In the genomic region with DNA sequence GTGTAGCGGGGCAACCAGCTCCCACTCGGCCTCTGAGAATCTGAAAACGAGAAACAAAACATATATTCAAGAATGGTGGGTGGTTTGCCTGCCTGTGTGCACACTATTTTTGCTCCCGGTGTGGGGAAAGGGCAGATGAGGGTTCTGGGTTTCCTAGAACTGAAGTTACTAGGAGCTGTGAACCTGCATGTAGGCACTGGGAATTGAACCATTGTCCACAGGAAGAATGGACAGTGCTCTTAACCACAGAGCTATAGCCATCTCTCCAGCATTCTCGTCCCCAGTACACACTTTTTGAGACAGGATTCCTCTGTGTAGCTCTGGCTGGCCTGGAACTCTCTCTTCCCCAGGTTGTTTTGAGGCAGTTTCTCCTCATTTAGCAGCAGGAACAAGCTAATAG, we compare ENCODE assay signal across 9 mouse cellular contexts. TPM values are rescaled to one million over a fixed set of nuclear protein-coding genes. Genes with fewer than 3 reads are reported as not detected.
DNase-seq lines count a peak whose midpoint lies in the region; ATAC-seq and TF ChIP-seq lines count a peak whose summit lies in the region.
"Had no signal": no experiment of that assay in that cellular context is flagged by ENCODE, and none has a peak within 500 bp of the region (broad histone marks: within the 10 kb centered on the region; RNA-seq: fewer than 3 reads in every experiment).

No protein-coding gene starts in this region.

- peaks cover 37% of the 10 kb centered on the region for H3K4me1 ChIP-seq in thymus, adult 2 months (replicated peaks; ENCODE audit: control insufficient read depth, insufficient read depth, low read length)
- H3K4me1 ChIP-seq in heart, embryonic 14.5 days (ENCODE audit: control insufficient read depth in 2 of 2, insufficient read depth in 2 of 2, low read length in 2 of 2) = peaks cover 16 to 31% of the 10 kb centered on the region in 2 experiments
- peaks cover 46% of the 10 kb centered on the region for H3K4me1 ChIP-seq in liver, embryonic 15.5 days (replicated peaks)

- H3K4me3 ChIP-seq in thymus, adult 2 months (ENCODE audit: control insufficient read depth, insufficient read depth, low read length) = peak overlapping the region; percentile 15; the same call in 1 of the 2 replicates
- H3K4me3 ChIP-seq in heart, embryonic 14.5 days (ENCODE audit: control insufficient read depth in 1 of 2, insufficient read depth in 1 of 2, low read depth in 1 of 2, low read length in 2 of 2) = peak overlapping the region; percentile 61 to 86; a peak in 3 of 4 replicates
- H3K4me3 ChIP-seq in liver, embryonic 15.5 days (replicated peaks) = no peak overlapping the region

- H3K9me3 ChIP-seq in heart, embryonic 14.5 days (ENCODE audit: control insufficient read depth, low read length) = no peaks in the 10 kb centered on the region
- no peaks in the 10 kb centered on the region for H3K9me3 ChIP-seq in liver, embryonic 15.5 days (replicated peaks)

- H3K4me2 ChIP-seq in heart, embryonic 14.5 days (ENCODE audit: low read length) = peak overlapping the region; percentile 71
- H3K4me2 ChIP-seq in liver, embryonic 15.5 days = peak overlapping the region; percentile 71

- H3K27ac ChIP-seq in thymus, adult 2 months (ENCODE audit: control insufficient read depth, insufficient read depth, low read length) = peak overlapping the region; percentile 1; the same call in 1 of the 2 replicates
- H3K27ac ChIP-seq in heart, embryonic 14.5 days (replicated peaks in 1 of 2; ENCODE audit: control insufficient read depth in 1 of 2, insufficient read depth in 1 of 2, low read depth in 2 of 2, low read length in 2 of 2) = peak overlapping the region; percentile 12 to 83; a peak in 3 of 4 replicates
- peak overlapping the region; percentile 74 for H3K27ac ChIP-seq in liver, embryonic 15.5 days (replicated peaks)

- H3K36me3 ChIP-seq in thymus, adult 2 months (ENCODE audit: control insufficient read depth, insufficient read depth, low read length) = no peaks in the 10 kb centered on the region
- peaks cover 7% of the 10 kb centered on the region for H3K36me3 ChIP-seq in heart, embryonic 14.5 days (ENCODE audit: control insufficient read depth, insufficient read depth, low read length)
- 0 out of 2 replicates have a peak, but pooled peaks cover 3% of the 10 kb centered on the region for H3K36me3 ChIP-seq in liver, embryonic 15.5 days (replicated peaks)

- intact Hi-C loops in left cerebral cortex, postnatal 36 days (cut with DNase I) = no loop called here

- no peak for TF ChIP-seq CTCF in thymus, adult 2 months (IDR thresholded peaks at IDR 0.05; ENCODE audit: borderline replicate concordance, control insufficient read depth, extremely low read depth, insufficient read depth, low read length, poor library complexity)

- H3K27me3 ChIP-seq in thymus, adult 2 months (ENCODE audit: control insufficient read depth, insufficient read depth, low read length) = no peaks in the 10 kb centered on the region
- no peaks in the 10 kb centered on the region for H3K27me3 ChIP-seq in heart, embryonic 14.5 days (ENCODE audit: control insufficient read depth, insufficient read depth, low read length)
- no peaks in the 10 kb centered on the region for H3K27me3 ChIP-seq in liver, embryonic 15.5 days

- no peak for DNase-seq in thymus, adult 2 months
- DNase-seq in thymus, postnatal 25 days = no peak
- DNase-seq in right cerebral cortex, postnatal 4 days = no peak
- DNase-seq in left cerebral cortex, postnatal 36 days (ENCODE audit: low spot score in 2 of 2) = no peak
- no peak for DNase-seq in c-Kit-positive CD71-positive TER-119-positive erythroid progenitor cells, embryonic 14.5 days (ENCODE audit: low spot score)

- 33% methylated on average over 5 of the region's 5 CpGs for WGBS in thymus, adult 2 months
- WGBS in heart, embryonic 14.5 days = 44% methylated on average over 5 of the region's 5 CpGs
- 33% methylated on average over 5 of the region's 5 CpGs for WGBS in liver, embryonic 15.5 days (ENCODE audit: insufficient replicate concordance)

- H3K9ac ChIP-seq in heart, embryonic 14.5 days (ENCODE audit: low read length) = peak overlapping the region; percentile 83
- no peak overlapping the region for H3K9ac ChIP-seq in liver, embryonic 15.5 days

- TF ChIP-seq POLR2A in thymus, adult 2 months (IDR thresholded peaks at IDR 0.05; ENCODE audit: control insufficient read depth, extremely low read depth, insufficient read depth, low read length, poor library complexity) = no peak

- ATAC-seq in heart, embryonic 14.5 days (ENCODE audit: insufficient number of reproducible peaks, insufficient read depth, low FRiP score, low read depth) = no peak
- no peak for ATAC-seq in liver, embryonic 15.5 days (ENCODE audit: insufficient read depth)

RNA-seq across cellular contexts. Expression of a gene that starts 0.8 kb away (rescaled TPM):
- 15.1 and 18.8 TPM in 2 replicates for polyA plus RNA-seq in thymus, adult 2 months (2012; rRNA removed)
- 4.1 and 5.4 TPM in 2 replicates for polyA plus RNA-seq in heart, embryonic 14.5 days (2014; fragmentation: Nextera tagmentation; extraction: Ambion mirVana)
- polyA plus RNA-seq in liver, embryonic 15.5 days (2015; fragmentation: Nextera tagmentation; extraction: Ambion mirVana) = 2.6 and 2.7 TPM in 2 replicates
- total RNA-seq in left cerebral cortex, postnatal 36 days (2021) = 10 to 100 TPM; 42.5 to 46.7 TPM

RNA-seq across cellular contexts. Expression of a gene that starts 23.5 kb away (rescaled TPM):
- 43.6 and 49.0 TPM in 2 replicates for polyA plus RNA-seq in thymus, adult 2 months (2012; rRNA removed)
- polyA plus RNA-seq in heart, embryonic 14.5 days (2014; fragmentation: Nextera tagmentation; extraction: Ambion mirVana) = 48.4 and 53.9 TPM in 2 replicates
- polyA plus RNA-seq in liver, embryonic 15.5 days (2015; fragmentation: Nextera tagmentation; extraction: Ambion mirVana) = 69.4 and 69.6 TPM in 2 replicates
- 10 to 100 TPM; 55.7 to 66.0 TPM for total RNA-seq in left cerebral cortex, postnatal 36 days (2021)

RNA-seq across cellular contexts. Expression of a gene that starts 45.3 kb away (rescaled TPM):
- polyA plus RNA-seq in thymus, adult 2 months (2012; rRNA removed) = 0.26 TPM in 1 of 2 replicates, not detected in the other
- polyA plus RNA-seq in heart, embryonic 14.5 days (2014; fragmentation: Nextera tagmentation; extraction: Ambion mirVana) = not detected in 2 replicates
- 35.5 and 52.8 TPM in 2 replicates for polyA plus RNA-seq in liver, embryonic 15.5 days (2015; fragmentation: Nextera tagmentation; extraction: Ambion mirVana)
- under 1 TPM; 0.30 to 0.72 TPM for total RNA-seq in left cerebral cortex, postnatal 36 days (2021)
- total RNA-seq: heart, adult 18-20 months had no signal
- polyA plus RNA-seq: adrenal gland, adult 2 months had no signal

RNA-seq across cellular contexts. Expression of a gene that starts 54.9 kb away (rescaled TPM):
- not detected in 2 replicates for polyA plus RNA-seq in thymus, adult 2 months (2012; rRNA removed)
- 0.49 TPM in 1 of 2 replicates, not detected in the other for polyA plus RNA-seq in heart, embryonic 14.5 days (2014; fragmentation: Nextera tagmentation; extraction: Ambion mirVana)
- not detected in 2 replicates for polyA plus RNA-seq in liver, embryonic 15.5 days (2015; fragmentation: Nextera tagmentation; extraction: Ambion mirVana)
- 1 to 10 TPM in 1 of 2 experiments, not detected in 1; 1.0 TPM for total RNA-seq in left cerebral cortex, postnatal 36 days (2021)
- total RNA-seq: adrenal gland, adult 2 months; heart, adult 18-20 months had no signal
- polyA plus RNA-seq: adrenal gland, adult 2 months had no signal

Comparison
In these comparisons a context has a peak if more than half of its experiments do, and no peak if none do; other contexts are left out.
1. H3K27ac ChIP-seq: peak in every context shown above with its lines; median percentile 74 in liver, embryonic 15.5 days; 48 in heart, embryonic 14.5 days; 1 in thymus, adult 2 months.
2. RNA of a gene that starts 45.3 kb away (polyA plus RNA-seq): 35.5 to 52.8 TPM in liver, embryonic 15.5 days; not detected in heart, embryonic 14.5 days and 0.26 TPM in thymus, adult 2 months; every median in the first group is over 10 times any median in the second.